ENCODE assay signal across 8 mouse cellular contexts in genomic region chr9:121374076-121374863, GRCm38 (mm10).
DNase-seq lines count a peak whose midpoint lies in the region; ATAC-seq and TF ChIP-seq lines count a peak whose summit lies in the region.

No protein-coding gene starts in this region.

- H3K27ac ChIP-seq in bone marrow, adult 2 months (ENCODE audit: control insufficient read depth, insufficient read depth, low read depth, low read length, poor library complexity) = 0 out of 2 replicates have a peak overlapping the region, but pooled peaks have one; percentile 4
- peak overlapping the region; percentile 89 for H3K27ac ChIP-seq in forebrain, embryonic 10.5 days
- peak overlapping the region; percentile 44; the same call in 1 of the 2 replicates for H3K27ac ChIP-seq in hindbrain, embryonic 15.5 days (replicated peaks)
- 0 out of 2 replicates have a peak overlapping the region, but pooled peaks have one; percentile 24 for H3K27ac ChIP-seq in lung, embryonic 15.5 days

- peaks cover 9% of the 10 kb centered on the region for H3K4me1 ChIP-seq in bone marrow, adult 2 months (ENCODE audit: control insufficient read depth, insufficient read depth, low read length)
- peaks cover 54% of the 10 kb centered on the region for H3K4me1 ChIP-seq in forebrain, embryonic 10.5 days
- H3K4me1 ChIP-seq in hindbrain, embryonic 15.5 days (replicated peaks) = peaks cover 48% of the 10 kb centered on the region
- H3K4me1 ChIP-seq in lung, embryonic 15.5 days = peaks cover 40% of the 10 kb centered on the region

- H3K4me3 ChIP-seq in bone marrow, adult 2 months (replicated peaks; ENCODE audit: control insufficient read depth, low read depth, low read length) = no peak overlapping the region
- H3K4me3 ChIP-seq in forebrain, embryonic 10.5 days = no peak overlapping the region
- H3K4me3 ChIP-seq in hindbrain, embryonic 15.5 days = no peak overlapping the region
- H3K4me3 ChIP-seq in lung, embryonic 15.5 days = no peak overlapping the region

- peak; percentile 98 for TF ChIP-seq CTCF in bone marrow, adult 2 months (IDR thresholded peaks at IDR 0.05; ENCODE audit: control insufficient read depth, insufficient read depth, low read length)

- 40% methylated on average over 9 of the region's 9 CpGs for WGBS in bone marrow, adult 2 months
- WGBS in forebrain, embryonic 10.5 days = 33% methylated on average over 9 of the region's 9 CpGs
- WGBS in hindbrain, embryonic 15.5 days = 30% methylated on average over 9 of the region's 9 CpGs
- WGBS in lung, embryonic 15.5 days = 34% methylated on average over 9 of the region's 9 CpGs

- intact Hi-C loops in left cerebral cortex, postnatal 10 days (cut with DNase I) = loop anchor here (1.0 to 10.0 kb wide), 4 partner anchors 77 to 799 kb away; partner anchors contain the start of genes Rpl14 and Trak1

- no peaks in the 10 kb centered on the region for H3K9me3 ChIP-seq in forebrain, embryonic 10.5 days
- no peaks in the 10 kb centered on the region for H3K9me3 ChIP-seq in hindbrain, embryonic 15.5 days
- no peaks in the 10 kb centered on the region for H3K9me3 ChIP-seq in lung, embryonic 15.5 days

- no peaks in the 10 kb centered on the region; the same call in 1 of the 2 replicates for H3K27me3 ChIP-seq in forebrain, embryonic 10.5 days (ENCODE audit: poor library complexity, severe bottlenecking)
- no peaks in the 10 kb centered on the region for H3K27me3 ChIP-seq in hindbrain, embryonic 15.5 days
- H3K27me3 ChIP-seq in lung, embryonic 15.5 days = no peaks in the 10 kb centered on the region

- H3K4me2 ChIP-seq in hindbrain, embryonic 15.5 days = no peak overlapping the region
- no peak overlapping the region for H3K4me2 ChIP-seq in lung, embryonic 15.5 days

- ATAC-seq in hindbrain, embryonic 15.5 days (ENCODE audit: low FRiP score, low read depth) = peak; percentile 57; the same call in 1 of the 2 replicates
- 0 out of 2 replicates have a peak, but pooled peaks have one; percentile 17 for ATAC-seq in lung, embryonic 15.5 days (ENCODE audit: borderline replicate concordance, extremely low read depth, low FRiP score, low TSS enrichment)

- TF ChIP-seq POLR2A in bone marrow, adult 2 months (IDR thresholded peaks at IDR 0.05; ENCODE audit: borderline replicate concordance, control insufficient read depth, low read depth, low read length) = no peak

- H3K9ac ChIP-seq in hindbrain, embryonic 15.5 days = no peak overlapping the region
- H3K9ac ChIP-seq in lung, embryonic 15.5 days = no peak overlapping the region

- peak; percentile 58 for DNase-seq in ovary, postnatal 14 days (ENCODE audit: low spot score)
- DNase-seq in ovary, adult 18-20 months (ENCODE audit: low spot score) = no peak
- DNase-seq in forebrain, embryonic 10.5 days (ENCODE audit: extremely low spot score, low spot score) = peak; percentile 77
- peak; percentile 60 for DNase-seq in retina, adult 2 months (ENCODE audit: low read depth, low spot score)
- DNase-seq in left cerebral cortex, postnatal 10 days (ENCODE audit: extremely low spot score in 1 of 2, low spot score in 2 of 2) = no peak

- H3K36me3 ChIP-seq in forebrain, embryonic 10.5 days (replicated peaks) = peaks cover 16% of the 10 kb centered on the region
- H3K36me3 ChIP-seq in hindbrain, embryonic 15.5 days = no peaks in the 10 kb centered on the region
- no peaks in the 10 kb centered on the region for H3K36me3 ChIP-seq in lung, embryonic 15.5 days

Comparison
In these comparisons a context has a peak if more than half of its experiments do, and no peak if none do; other contexts are left out.
1. DNase-seq: peak in ovary, postnatal 14 days (single experiment), forebrain, embryonic 10.5 days (single experiment) and retina, adult 2 months (single experiment); none in ovary, adult 18-20 months (single experiment) and left cerebral cortex, postnatal 10 days (0 of 2).
2. H3K27ac ChIP-seq: peak in every context shown above with its lines; median percentile 89 in forebrain, embryonic 10.5 days; 44 in hindbrain, embryonic 15.5 days; 24 in lung, embryonic 15.5 days; 4 in bone marrow, adult 2 months.